Mouse (Mus musculus) brain, embryonic 14.5 days (tissue): Measurements from ENCODE around the gene Dmxl2.

Source experiments
- CTCF ChIP-seq: fragments of 200-500 bp; IDR thresholded peaks from 2 replicates; pipeline ENCODE4 v1.5.1; 2012; ENCODE audit warnings: inconsistent platforms, mild to moderate bottlenecking, moderate library complexity, borderline replicate concordance; ENCODE audit not compliant: insufficient read depth, insufficient read length; ENCODE audit errors: extremely low read depth
- POLR2A ChIP-seq: fragments of 200-500 bp; IDR thresholded peaks from 2 replicates; pipeline ENCODE4 v1.6.1; 2012; ENCODE audit warnings: mild to moderate bottlenecking, inconsistent platforms, borderline replicate concordance; ENCODE audit not compliant: poor library complexity, insufficient read depth, insufficient read length, severe bottlenecking; ENCODE audit errors: extremely low read depth

DNA sequence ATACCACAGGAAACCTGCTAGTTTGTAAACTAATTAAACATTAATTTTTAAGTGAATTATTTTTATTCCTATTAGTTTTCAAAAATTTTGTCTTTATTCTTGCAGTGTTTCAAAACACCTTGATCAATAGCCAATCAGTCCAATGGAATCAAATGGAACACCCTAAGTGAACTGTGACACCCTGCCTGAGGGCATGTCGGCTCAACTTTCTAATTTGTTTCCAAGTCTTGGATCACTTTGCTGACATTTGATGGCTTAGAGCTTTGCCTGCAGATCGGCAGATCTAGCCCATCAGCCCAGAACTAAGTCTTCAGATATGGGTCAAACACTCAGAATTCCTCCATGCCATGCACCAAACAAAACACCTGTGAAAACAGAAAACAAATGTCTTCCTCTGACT, 14.6 kb upstream of the Dmxl2 start:
- no peak for TF ChIP-seq CTCF
- TF ChIP-seq POLR2A = no peak
